Mouse (Mus musculus): ENCODE data around the gene Spi1. TPM values are rescaled to one million over a fixed set of nuclear protein-coding genes. Genes with fewer than 3 reads are reported as not detected.

The Spi1 gene
- polyA plus RNA-seq, 1 experiment from 2014 or later = 2.8 TPM

GRCm38 (mm10) chr2:91084179-91084820, 2.1 kb downstream of the Spi1 start:
- Histone ChIP-seq H3K4me1 (ENCODE audit: control insufficient read depth, insufficient read depth, low read length) (no peaks in the 10 kb centered on the region), H3K36me3 (ENCODE audit: control insufficient read depth, insufficient read depth, low read length) (no peaks in the 10 kb centered on the region), H3K4me2 (ENCODE audit: low read depth) (no peak overlapping the region), H3K27me3 (ENCODE audit: control insufficient read depth, insufficient read depth, low read length) (no peaks in the 10 kb centered on the region), H3K9ac (ENCODE audit: low read length) (no peak overlapping the region), H3K9me3 (ENCODE audit: control insufficient read depth, low read length) (no peaks in the 10 kb centered on the region), H3K4me3 (ENCODE audit: low read depth, low read length) (no peak overlapping the region), H3K27ac (ENCODE audit: low read depth, low read length) (no peak overlapping the region)
- ATAC-seq (ENCODE audit: insufficient read depth, low FRiP score, low TSS enrichment) (no peak), DNase-seq (ENCODE audit: low spot score) (no peak)
- 79% methylated on average over 15 of the region's 15 CpGs for WGBS

- Histone ChIP-seq H3K4me1 (ENCODE audit: control insufficient read depth, insufficient read depth, low read length) (no peaks in the 10 kb centered on the region), H3K27me3 (ENCODE audit: control insufficient read depth, insufficient read depth, low read length) (no peaks in the 10 kb centered on the region), H3K36me3 (ENCODE audit: control insufficient read depth, insufficient read depth, low read length) (no peaks in the 10 kb centered on the region), H3K4me3 (ENCODE audit: low read depth, low read length) (no peak overlapping the region), H3K4me2 (ENCODE audit: low read depth) (no peak overlapping the region), H3K27ac (ENCODE audit: low read depth, low read length) (no peak overlapping the region), H3K9me3 (ENCODE audit: control insufficient read depth, low read length) (no peaks in the 10 kb centered on the region), H3K9ac (ENCODE audit: low read length) (no peak overlapping the region)
- DNase-seq (ENCODE audit: low spot score) (no peak), ATAC-seq (ENCODE audit: insufficient read depth, low FRiP score, low TSS enrichment) (no peak)
- 91% methylated on average over 14 of the region's 14 CpGs for WGBS
These were observed 3.6 kb downstream of the Spi1 start for GRCm38 (mm10) chr2:91085494-91086391.

- Histone ChIP-seq H3K27ac (ENCODE audit: low read depth, low read length) (no peak overlapping the region), H3K9ac (ENCODE audit: low read length) (no peak overlapping the region), H3K9me3 (ENCODE audit: control insufficient read depth, low read length) (no peaks in the 10 kb centered on the region), H3K36me3 (ENCODE audit: control insufficient read depth, insufficient read depth, low read length) (no peaks in the 10 kb centered on the region), H3K4me3 (ENCODE audit: low read depth, low read length) (no peak overlapping the region), H3K4me2 (ENCODE audit: low read depth) (no peak overlapping the region), H3K27me3 (ENCODE audit: control insufficient read depth, insufficient read depth, low read length) (no peaks in the 10 kb centered on the region), H3K4me1 (ENCODE audit: control insufficient read depth, insufficient read depth, low read length) (no peaks in the 10 kb centered on the region)
- ATAC-seq (ENCODE audit: insufficient read depth, low FRiP score, low TSS enrichment) (no peak), DNase-seq (ENCODE audit: low spot score) (no peak)
- WGBS = 70% methylated on average over 9 of the region's 9 CpGs
These were observed 4.4 kb downstream of the Spi1 start for GRCm38 (mm10) chr2:91086392-91087237.

- Histone ChIP-seq H3K9me3 (ENCODE audit: control insufficient read depth, low read length) (no peaks in the 10 kb centered on the region), H3K4me3 (ENCODE audit: low read depth, low read length) (no peak overlapping the region), H3K36me3 (ENCODE audit: control insufficient read depth, insufficient read depth, low read length) (no peaks in the 10 kb centered on the region), H3K27ac (ENCODE audit: low read depth, low read length) (no peak overlapping the region), H3K9ac (ENCODE audit: low read length) (no peak overlapping the region), H3K27me3 (ENCODE audit: control insufficient read depth, insufficient read depth, low read length) (no peaks in the 10 kb centered on the region), H3K4me1 (ENCODE audit: control insufficient read depth, insufficient read depth, low read length) (no peaks in the 10 kb centered on the region), H3K4me2 (ENCODE audit: low read depth) (no peak overlapping the region)
- DNase-seq (ENCODE audit: low spot score) = no peak
- 85% methylated on average over 9 of the region's 9 CpGs for WGBS
- ATAC-seq (ENCODE audit: insufficient read depth, low FRiP score, low TSS enrichment) = no peak
These were observed 5.3 kb downstream of the Spi1 start for GRCm38 (mm10) chr2:91087453-91087852.

- Histone ChIP-seq H3K9ac (ENCODE audit: low read length) (no peak overlapping the region), H3K27ac (ENCODE audit: low read depth, low read length) (no peak overlapping the region), H3K36me3 (ENCODE audit: control insufficient read depth, insufficient read depth, low read length) (no peaks in the 10 kb centered on the region), H3K27me3 (ENCODE audit: control insufficient read depth, insufficient read depth, low read length) (no peaks in the 10 kb centered on the region), H3K4me3 (ENCODE audit: low read depth, low read length) (no peak overlapping the region), H3K4me1 (ENCODE audit: control insufficient read depth, insufficient read depth, low read length) (no peaks in the 10 kb centered on the region), H3K9me3 (ENCODE audit: control insufficient read depth, low read length) (no peaks in the 10 kb centered on the region), H3K4me2 (ENCODE audit: low read depth) (no peak overlapping the region)
- 81% methylated on average over 9 of the region's 9 CpGs for WGBS
- ATAC-seq (ENCODE audit: insufficient read depth, low FRiP score, low TSS enrichment) (no peak), DNase-seq (ENCODE audit: low spot score) (no peak)
These were observed 6.8 kb downstream of the Spi1 start for GRCm38 (mm10) chr2:91088987-91089386.

GRCm38 (mm10) chr2:91090208-91090607, 8.0 kb downstream of the Spi1 start:
- Histone ChIP-seq H3K27ac (ENCODE audit: low read depth, low read length) (no peak overlapping the region), H3K36me3 (ENCODE audit: control insufficient read depth, insufficient read depth, low read length) (no peaks in the 10 kb centered on the region), H3K9ac (ENCODE audit: low read length) (no peak overlapping the region), H3K4me2 (ENCODE audit: low read depth) (no peak overlapping the region), H3K27me3 (ENCODE audit: control insufficient read depth, insufficient read depth, low read length) (no peaks in the 10 kb centered on the region), H3K4me3 (ENCODE audit: low read depth, low read length) (no peak overlapping the region), H3K9me3 (ENCODE audit: control insufficient read depth, low read length) (no peaks in the 10 kb centered on the region), H3K4me1 (ENCODE audit: control insufficient read depth, insufficient read depth, low read length) (no peaks in the 10 kb centered on the region)
- no peak for DNase-seq (ENCODE audit: low spot score)
- no peak for ATAC-seq (ENCODE audit: insufficient read depth, low FRiP score, low TSS enrichment)
- WGBS = 82% methylated on average over 6 of the region's 6 CpGs

GRCm38 (mm10) chr2:91090827-91091226, 8.6 kb downstream of the Spi1 start:
- WGBS = 79% methylated on average over 6 of the region's 6 CpGs
- H3K36me3 ChIP-seq (ENCODE audit: control insufficient read depth, insufficient read depth, low read length) = no peaks in the 10 kb centered on the region
- H3K9ac ChIP-seq (ENCODE audit: low read length) = no peak overlapping the region
- no peak overlapping the region for H3K4me3 ChIP-seq (ENCODE audit: low read depth, low read length)
- H3K27me3 ChIP-seq (ENCODE audit: control insufficient read depth, insufficient read depth, low read length) = no peaks in the 10 kb centered on the region
- DNase-seq (ENCODE audit: low spot score) (no peak), ATAC-seq (ENCODE audit: insufficient read depth, low FRiP score, low TSS enrichment) (no peak)
- H3K27ac ChIP-seq (ENCODE audit: low read depth, low read length) = no peak overlapping the region
- H3K4me2 ChIP-seq (ENCODE audit: low read depth) = no peak overlapping the region
- H3K4me1 ChIP-seq (ENCODE audit: control insufficient read depth, insufficient read depth, low read length) = no peaks in the 10 kb centered on the region
- no peaks in the 10 kb centered on the region for H3K9me3 ChIP-seq (ENCODE audit: control insufficient read depth, low read length)

- no peaks in the 10 kb centered on the region for H3K36me3 ChIP-seq (ENCODE audit: control insufficient read depth, insufficient read depth, low read length)
- 71% methylated on average over 14 of the region's 14 CpGs for WGBS
- no peaks in the 10 kb centered on the region for H3K27me3 ChIP-seq (ENCODE audit: control insufficient read depth, insufficient read depth, low read length)
- H3K4me3 ChIP-seq (ENCODE audit: low read depth, low read length) = no peak overlapping the region
- no peaks in the 10 kb centered on the region for H3K4me1 ChIP-seq (ENCODE audit: control insufficient read depth, insufficient read depth, low read length)
- H3K27ac ChIP-seq (ENCODE audit: low read depth, low read length) = no peak overlapping the region
- no peak for DNase-seq (ENCODE audit: low spot score)
- H3K4me2 ChIP-seq (ENCODE audit: low read depth) = no peak overlapping the region
- H3K9ac ChIP-seq (ENCODE audit: low read length) = no peak overlapping the region
- H3K9me3 ChIP-seq (ENCODE audit: control insufficient read depth, low read length) = no peaks in the 10 kb centered on the region
- no peak for ATAC-seq (ENCODE audit: insufficient read depth, low FRiP score, low TSS enrichment)
These were observed 14.3 kb downstream of the Spi1 start for GRCm38 (mm10) chr2:91096524-91096923.
